Mouse (Mus musculus) small intestine, adult 2 months (tissue): Measurements from ENCODE around the gene Foxb1.

ENCODE experiments used
- CTCF ChIP-seq: fragments of 200-500 bp; IDR thresholded peaks from 2 replicates; pipeline ENCODE4 v1.5.1; 2012; ENCODE audit warnings: low read depth, mild to moderate bottlenecking, control low read depth, inconsistent platforms, low read length, moderate library complexity, mixed read lengths; ENCODE audit not compliant: insufficient replicate concordance, insufficient read length; ENCODE audit errors: extremely low read depth
- POLR2A ChIP-seq: fragments of 200-500 bp; IDR thresholded peaks from 2 replicates; pipeline ENCODE4 v1.6.1; 2012; ENCODE audit warnings: low read depth, mild to moderate bottlenecking, control low read depth, inconsistent platforms, low read length, moderate library complexity

DNA sequence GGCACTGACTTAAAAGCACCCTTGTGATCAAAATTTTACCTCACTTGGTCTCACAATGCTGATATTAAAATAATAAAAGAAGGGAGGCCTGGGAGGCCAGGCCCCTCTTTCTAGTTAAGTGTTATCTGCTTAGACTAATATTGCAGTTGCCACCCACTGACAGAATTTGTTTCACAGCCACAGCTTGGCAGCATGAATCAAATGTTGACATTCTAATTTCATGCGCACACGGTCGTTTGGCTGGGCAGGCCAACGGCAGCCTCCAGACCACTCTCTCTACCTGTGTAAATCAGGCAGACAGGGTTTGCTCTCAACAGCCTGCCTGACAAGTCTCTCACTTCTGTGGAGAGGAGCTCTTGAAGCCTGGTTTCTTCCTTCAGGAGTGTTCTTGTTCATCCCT is 44.4 kb downstream of the Foxb1 start:
- TF ChIP-seq CTCF, result no peak
- no peak for TF ChIP-seq POLR2A
